In genomic region chr11:117543191-117543590, GRCm38 (mm10) we compare ENCODE assay signal across 13 mouse cellular contexts. TPM values are rescaled to one million over a fixed set of nuclear protein-coding genes. Genes with fewer than 3 reads are reported as not detected.
DNase-seq lines count a peak whose midpoint lies in the region; ATAC-seq and TF ChIP-seq lines count a peak whose summit lies in the region.
"Had no signal": no experiment of that assay in that cellular context is flagged by ENCODE, and none has a peak within 500 bp of the region (broad histone marks: within the 10 kb centered on the region; RNA-seq: fewer than 3 reads in every experiment).

No protein-coding gene starts in this region.

- no peak overlapping the region for H3K9ac ChIP-seq in hindbrain, embryonic 11.5 days (ENCODE audit: low read depth, low read length)
- no peak overlapping the region for H3K9ac ChIP-seq in midbrain, embryonic 15.5 days
- H3K9ac ChIP-seq in forebrain, postnatal 0 days = no peak overlapping the region
- H3K9ac ChIP-seq: liver, embryonic 14.5 days had no signal

- TF ChIP-seq CTCF in forebrain, postnatal 0 days (IDR thresholded peaks at IDR 0.05; ENCODE audit: low read depth) = no peak

- H3K36me3 ChIP-seq in hindbrain, embryonic 10.5 days = no peaks in the 10 kb centered on the region
- H3K36me3 ChIP-seq in hindbrain, embryonic 11.5 days (ENCODE audit: control insufficient read depth, insufficient read depth, low read length) = no peaks in the 10 kb centered on the region
- no peaks in the 10 kb centered on the region for H3K36me3 ChIP-seq in midbrain, embryonic 15.5 days (replicated peaks)
- H3K36me3 ChIP-seq in forebrain, postnatal 0 days (ENCODE audit: insufficient read depth) = no peaks in the 10 kb centered on the region

- no peak overlapping the region for H3K4me3 ChIP-seq in hindbrain, embryonic 10.5 days
- H3K4me3 ChIP-seq in hindbrain, embryonic 11.5 days (ENCODE audit: low read depth, low read length) = no peak overlapping the region
- no peak overlapping the region for H3K4me3 ChIP-seq in midbrain, embryonic 15.5 days
- H3K4me3 ChIP-seq in forebrain, postnatal 0 days (ENCODE audit: low read depth, low read length) = no peak overlapping the region

- H3K27me3 ChIP-seq in hindbrain, embryonic 10.5 days (ENCODE audit: insufficient read depth, poor library complexity, severe bottlenecking) = peaks cover 16% of the 10 kb centered on the region
- peaks cover 2% of the 10 kb centered on the region; the same call in 1 of the 2 replicates for H3K27me3 ChIP-seq in hindbrain, embryonic 11.5 days (ENCODE audit: control insufficient read depth, insufficient read depth, low read length)
- H3K27me3 ChIP-seq in midbrain, embryonic 15.5 days (replicated peaks) = no peaks in the 10 kb centered on the region
- no peaks in the 10 kb centered on the region for H3K27me3 ChIP-seq in forebrain, postnatal 0 days (ENCODE audit: insufficient read depth, low read length)

- H3K4me2 ChIP-seq in hindbrain, embryonic 11.5 days (replicated peaks; ENCODE audit: low read depth, low read length) = no peak overlapping the region
- no peak overlapping the region for H3K4me2 ChIP-seq in midbrain, embryonic 15.5 days
- H3K4me2 ChIP-seq in forebrain, postnatal 0 days (ENCODE audit: low read depth) = no peak overlapping the region

- H3K27ac ChIP-seq in hindbrain, embryonic 10.5 days = peak overlapping the region; percentile 64; the same call in 1 of the 2 replicates
- H3K27ac ChIP-seq in hindbrain, embryonic 11.5 days (ENCODE audit: low read depth, low read length) = no peak overlapping the region
- peak overlapping the region; percentile 57 for H3K27ac ChIP-seq in midbrain, embryonic 15.5 days
- no peak overlapping the region for H3K27ac ChIP-seq in forebrain, postnatal 0 days (ENCODE audit: low read depth, low read length)
- H3K27ac ChIP-seq: liver, embryonic 14.5 days had no signal

- no peaks in the 10 kb centered on the region for H3K9me3 ChIP-seq in hindbrain, embryonic 10.5 days
- no peaks in the 10 kb centered on the region for H3K9me3 ChIP-seq in hindbrain, embryonic 11.5 days (ENCODE audit: control insufficient read depth, low read length)
- no peaks in the 10 kb centered on the region for H3K9me3 ChIP-seq in midbrain, embryonic 15.5 days
- no peaks in the 10 kb centered on the region for H3K9me3 ChIP-seq in forebrain, postnatal 0 days (ENCODE audit: low read length)

- no peak for DNase-seq in hindbrain, embryonic 10.5 days (ENCODE audit: low spot score)
- no peak for DNase-seq in hindbrain, embryonic 11.5 days (ENCODE audit: low spot score)
- peak; percentile 87 for DNase-seq in cerebellum, adult 11-12 months
- peak; percentile 29 for DNase-seq in gastrocnemius, postnatal 10 days
- no peak for DNase-seq in forebrain, postnatal 0 days
- DNase-seq: adrenal gland, postnatal 25 days; heart, postnatal 10 days; kidney, adult 11 months; thymus, postnatal 14 days had no signal

- 36% methylated on average over 6 of the region's 6 CpGs for WGBS in hindbrain, embryonic 10.5 days
- 39% methylated on average over 6 of the region's 6 CpGs for WGBS in hindbrain, embryonic 11.5 days
- 34% methylated on average over 6 of the region's 6 CpGs for WGBS in midbrain, embryonic 15.5 days
- 40% methylated on average over 6 of the region's 6 CpGs for WGBS in forebrain, postnatal 0 days

- H3K4me1 ChIP-seq in hindbrain, embryonic 10.5 days (replicated peaks) = peaks cover 48% of the 10 kb centered on the region
- peaks cover 11% of the 10 kb centered on the region for H3K4me1 ChIP-seq in hindbrain, embryonic 11.5 days (replicated peaks; ENCODE audit: control insufficient read depth, insufficient read depth, low read length)
- peaks cover 39% of the 10 kb centered on the region for H3K4me1 ChIP-seq in midbrain, embryonic 15.5 days
- peaks cover 23% of the 10 kb centered on the region for H3K4me1 ChIP-seq in forebrain, postnatal 0 days (ENCODE audit: insufficient read depth)

- no peak for ATAC-seq in hindbrain, embryonic 11.5 days (ENCODE audit: low FRiP score)
- ATAC-seq in midbrain, embryonic 15.5 days (replicated peaks) = no peak
- ATAC-seq in forebrain, postnatal 0 days = no peak
- ATAC-seq in erythroblast, adult 5-6 weeks (replicated peaks; ENCODE audit: low FRiP score, poor library complexity, severe bottlenecking) = no peak
- ATAC-seq: Patski had no signal

RNA-seq across cellular contexts. Expression of gene Gm11733, which starts 59.0 kb away (rescaled TPM):
- polyA plus RNA-seq in hindbrain, embryonic 10.5 days (2016; fragmentation: Nextera tagmentation; extraction: Ambion mirVana) = not detected in 2 replicates
- not detected in 2 replicates for polyA plus RNA-seq in hindbrain, embryonic 11.5 days (2014; fragmentation: Nextera tagmentation; extraction: Ambion mirVana)
- not detected for total RNA-seq in gastrocnemius, postnatal 10 days (2021)
- polyA plus RNA-seq in midbrain, embryonic 15.5 days (2015; fragmentation: Nextera tagmentation; extraction: Ambion mirVana) = not detected in 2 replicates
- total RNA-seq in forebrain, postnatal 0 days (2014; rRNA removed) = 0.14 and 0.23 TPM in 2 replicates
- polyA plus RNA-seq in forebrain, postnatal 0 days (2015; fragmentation: Nextera tagmentation; extraction: Ambion mirVana) = 0.08 and 0.18 TPM in 2 replicates
- total RNA-seq in erythroblast, adult 5-6 weeks (2015; ENCODE audit: low replicate concordance) = not detected in 2 replicates
- not detected in 2 replicates for total RNA-seq in erythroblast, adult 5-6 weeks (2017; ENCODE audit: low replicate concordance)
- total RNA-seq: adrenal gland, postnatal 25 days; heart, postnatal 10 days had no signal
- polyA plus RNA-seq: liver, embryonic 14.5 days had no signal

Comparison
In these comparisons a context has a peak if more than half of its experiments do, and no peak if none do; other contexts are left out.
1. H3K27ac ChIP-seq: peak in hindbrain, embryonic 10.5 days (single experiment) and midbrain, embryonic 15.5 days (single experiment); none in hindbrain, embryonic 11.5 days (single experiment) and forebrain, postnatal 0 days (single experiment).
2. DNase-seq: peak in cerebellum, adult 11-12 months (single experiment) and gastrocnemius, postnatal 10 days (single experiment); none in hindbrain, embryonic 10.5 days (single experiment), hindbrain, embryonic 11.5 days (single experiment) and forebrain, postnatal 0 days (single experiment).